Comparison of ENCODE assay signal across 9 mouse cellular contexts in genomic region chr12:108811133-108811532, GRCm38 (mm10). TPM values are rescaled to one million over a fixed set of nuclear protein-coding genes. Genes with fewer than 3 reads are reported as not detected.
DNase-seq lines count a peak whose midpoint lies in the region; ATAC-seq and TF ChIP-seq lines count a peak whose summit lies in the region.
"Had no signal": no experiment of that assay in that cellular context is flagged by ENCODE, and none has a peak within 500 bp of the region (broad histone marks: within the 10 kb centered on the region; RNA-seq: fewer than 3 reads in every experiment).

No protein-coding gene starts in this region.

- no peak overlapping the region for H3K27ac ChIP-seq in intestine, postnatal 0 days (ENCODE audit: low read depth, low read length)
- no peak overlapping the region for H3K27ac ChIP-seq in intestine, embryonic 16.5 days (ENCODE audit: low read length)
- H3K27ac ChIP-seq in bone marrow, adult 2 months (ENCODE audit: control insufficient read depth, insufficient read depth, low read depth, low read length, poor library complexity): no peak overlapping the region
- 0 out of 2 replicates have a peak overlapping the region, but pooled peaks have one; percentile 29 for H3K27ac ChIP-seq in liver, embryonic 15.5 days (replicated peaks)
- H3K27ac ChIP-seq: limb, embryonic 13.5 days had no signal

- H3K27me3 ChIP-seq in intestine, postnatal 0 days (replicated peaks; ENCODE audit: control insufficient read depth, insufficient read depth, low read length): no peaks in the 10 kb centered on the region
- no peaks in the 10 kb centered on the region for H3K27me3 ChIP-seq in intestine, embryonic 16.5 days (replicated peaks; ENCODE audit: control insufficient read depth, insufficient read depth, low read length)
- no peaks in the 10 kb centered on the region for H3K27me3 ChIP-seq in liver, embryonic 15.5 days
- H3K27me3 ChIP-seq: limb, embryonic 13.5 days had no signal

- H3K4me3 ChIP-seq in intestine, postnatal 0 days (ENCODE audit: low read depth, low read length): no peak overlapping the region
- H3K4me3 ChIP-seq in intestine, embryonic 16.5 days (ENCODE audit: low read length): no peak overlapping the region
- no peak overlapping the region for H3K4me3 ChIP-seq in bone marrow, adult 2 months (replicated peaks; ENCODE audit: control insufficient read depth, low read depth, low read length)
- H3K4me3 ChIP-seq in liver, embryonic 15.5 days (replicated peaks): no peak overlapping the region
- H3K4me3 ChIP-seq: limb, embryonic 13.5 days had no signal

- DNase-seq in thymus, postnatal 4 days: peak; percentile 49
- no peak for DNase-seq in urinary bladder, postnatal 10 days (ENCODE audit: low spot score)
- DNase-seq in ovary, postnatal 10 days (ENCODE audit: low spot score): no peak

- H3K4me1 ChIP-seq in intestine, postnatal 0 days (replicated peaks; ENCODE audit: control insufficient read depth, insufficient read depth, low read length): no peaks in the 10 kb centered on the region
- H3K4me1 ChIP-seq in intestine, embryonic 16.5 days (ENCODE audit: control insufficient read depth, insufficient read depth, low read length): peaks cover 7% of the 10 kb centered on the region; the same call in 1 of the 2 replicates
- no peaks in the 10 kb centered on the region for H3K4me1 ChIP-seq in bone marrow, adult 2 months (ENCODE audit: control insufficient read depth, insufficient read depth, low read length)
- peaks cover 38% of the 10 kb centered on the region for H3K4me1 ChIP-seq in liver, embryonic 15.5 days (replicated peaks)
- H3K4me1 ChIP-seq: limb, embryonic 13.5 days had no signal

- no peak overlapping the region for H3K4me2 ChIP-seq in intestine, postnatal 0 days (replicated peaks; ENCODE audit: low read depth)
- no peak overlapping the region for H3K4me2 ChIP-seq in intestine, embryonic 16.5 days (ENCODE audit: low read depth, low read length)
- H3K4me2 ChIP-seq in liver, embryonic 15.5 days: no peak overlapping the region
- H3K4me2 ChIP-seq: limb, embryonic 13.5 days had no signal

- no peak overlapping the region for H3K9ac ChIP-seq in intestine, postnatal 0 days (ENCODE audit: low read depth, low read length)
- no peak overlapping the region for H3K9ac ChIP-seq in intestine, embryonic 16.5 days (ENCODE audit: low read depth, low read length)
- H3K9ac ChIP-seq in liver, embryonic 15.5 days: no peak overlapping the region
- H3K9ac ChIP-seq: limb, embryonic 13.5 days had no signal

- TF ChIP-seq POLR2A in bone marrow, adult 2 months (IDR thresholded peaks at IDR 0.05; ENCODE audit: borderline replicate concordance, control insufficient read depth, low read depth, low read length): no peak

- WGBS in intestine, postnatal 0 days: 46% methylated on average over 2 of the region's 2 CpGs
- 56% methylated on average over 2 of the region's 2 CpGs for WGBS in intestine, embryonic 16.5 days
- 9% methylated on average over 2 of the region's 2 CpGs for WGBS in bone marrow, adult 2 months
- 35% methylated on average over 2 of the region's 2 CpGs for WGBS in liver, embryonic 15.5 days (ENCODE audit: insufficient replicate concordance)

- no peaks in the 10 kb centered on the region for H3K9me3 ChIP-seq in intestine, postnatal 0 days (ENCODE audit: control insufficient read depth)
- H3K9me3 ChIP-seq in intestine, embryonic 16.5 days (ENCODE audit: control insufficient read depth, low read length): no peaks in the 10 kb centered on the region
- no peaks in the 10 kb centered on the region for H3K9me3 ChIP-seq in liver, embryonic 15.5 days (replicated peaks)
- H3K9me3 ChIP-seq: limb, embryonic 13.5 days had no signal

- peak; percentile 79 for TF ChIP-seq CTCF in intestine, postnatal 0 days (IDR thresholded peaks at IDR 0.05; ENCODE audit: low read depth)
- TF ChIP-seq CTCF in bone marrow, adult 2 months (IDR thresholded peaks at IDR 0.05; ENCODE audit: control insufficient read depth, insufficient read depth, low read length): 0 out of 2 replicates have a peak, but pooled peaks have one; percentile 6

- peaks cover 30% of the 10 kb centered on the region for H3K36me3 ChIP-seq in intestine, postnatal 0 days (ENCODE audit: control insufficient read depth, insufficient read depth)
- H3K36me3 ChIP-seq in intestine, embryonic 16.5 days (ENCODE audit: control insufficient read depth, insufficient read depth, low read length): peaks cover 6% of the 10 kb centered on the region; the same call in 1 of the 2 replicates
- peaks cover 63% of the 10 kb centered on the region for H3K36me3 ChIP-seq in liver, embryonic 15.5 days (replicated peaks)

- no peak for ATAC-seq in intestine, postnatal 0 days
- no peak for ATAC-seq in intestine, embryonic 16.5 days
- ATAC-seq in CD4-positive, CD25-positive, alpha-beta regulatory T cell, adult 4 months: peak; percentile 70
- ATAC-seq in liver, embryonic 15.5 days (ENCODE audit: insufficient read depth): no peak

RNA-seq across cellular contexts. Expression of gene Yy1, which starts 18.4 kb away (rescaled TPM):
- 10.3 and 10.9 TPM in 2 replicates for polyA plus RNA-seq in intestine, postnatal 0 days (2015; fragmentation: Nextera tagmentation; extraction: Ambion mirVana)
- 10.0 and 11.4 TPM in 2 replicates for polyA plus RNA-seq in intestine, embryonic 16.5 days (2015; fragmentation: Nextera tagmentation; extraction: Ambion mirVana)
- 10 to 100 TPM; 12.7 to 17.1 TPM for polyA plus RNA-seq in CD4-positive, CD25-positive, alpha-beta regulatory T cell, adult 4 months (2017; shearing (Covaris generic))
- polyA plus RNA-seq in bone marrow, adult 2 months (2011; ENCODE audit: insufficient read depth, insufficient read length, low replicate concordance, missing spikeins): 16.3 and 35.4 TPM in 2 replicates
- 7.6 and 8.8 TPM in 2 replicates for polyA plus RNA-seq in liver, embryonic 15.5 days (2015; fragmentation: Nextera tagmentation; extraction: Ambion mirVana)

RNA-seq across cellular contexts. Expression of gene Slc25a29, which starts 24.6 kb away (rescaled TPM):
- 1.8 and 1.9 TPM in 2 replicates for polyA plus RNA-seq in intestine, postnatal 0 days (2015; fragmentation: Nextera tagmentation; extraction: Ambion mirVana)
- 4.6 and 5.8 TPM in 2 replicates for polyA plus RNA-seq in intestine, embryonic 16.5 days (2015; fragmentation: Nextera tagmentation; extraction: Ambion mirVana)
- polyA plus RNA-seq in CD4-positive, CD25-positive, alpha-beta regulatory T cell, adult 4 months (2017; shearing (Covaris generic)): 1 to 10 TPM; 3.0 to 3.8 TPM
- polyA plus RNA-seq in bone marrow, adult 2 months (2011; ENCODE audit: insufficient read depth, insufficient read length, low replicate concordance, missing spikeins): 1.1 and 2.5 TPM in 2 replicates
- 1.3 and 1.4 TPM in 2 replicates for polyA plus RNA-seq in liver, embryonic 15.5 days (2015; fragmentation: Nextera tagmentation; extraction: Ambion mirVana)

RNA-seq across cellular contexts. Expression of gene Slc25a47, which starts 24.7 kb away (rescaled TPM):
- 4.7 and 5.1 TPM in 2 replicates for polyA plus RNA-seq in intestine, postnatal 0 days (2015; fragmentation: Nextera tagmentation; extraction: Ambion mirVana)
- 9.1 and 9.2 TPM in 2 replicates for polyA plus RNA-seq in intestine, embryonic 16.5 days (2015; fragmentation: Nextera tagmentation; extraction: Ambion mirVana)
- 1 to 10 TPM; 1.2 to 2.6 TPM for polyA plus RNA-seq in CD4-positive, CD25-positive, alpha-beta regulatory T cell, adult 4 months (2017; shearing (Covaris generic))
- 2.7 and 7.1 TPM in 2 replicates for polyA plus RNA-seq in bone marrow, adult 2 months (2011; ENCODE audit: insufficient read depth, insufficient read length, low replicate concordance, missing spikeins)
- 13.2 and 23.3 TPM in 2 replicates for polyA plus RNA-seq in liver, embryonic 15.5 days (2015; fragmentation: Nextera tagmentation; extraction: Ambion mirVana)
